Mouse (Mus musculus) kidney, postnatal 10 days (tissue): ENCODE measurements around the gene Ptprd.
A peak's percentile ranks its signal among the peaks of the same experiment; 100 is the strongest.

Experiments used
- DNase-seq: peaks from one replicate; pipeline ENCODE4 v3.0.0; 2021; ENCODE audit warnings: mixed read lengths

The Ptprd gene

DNA sequence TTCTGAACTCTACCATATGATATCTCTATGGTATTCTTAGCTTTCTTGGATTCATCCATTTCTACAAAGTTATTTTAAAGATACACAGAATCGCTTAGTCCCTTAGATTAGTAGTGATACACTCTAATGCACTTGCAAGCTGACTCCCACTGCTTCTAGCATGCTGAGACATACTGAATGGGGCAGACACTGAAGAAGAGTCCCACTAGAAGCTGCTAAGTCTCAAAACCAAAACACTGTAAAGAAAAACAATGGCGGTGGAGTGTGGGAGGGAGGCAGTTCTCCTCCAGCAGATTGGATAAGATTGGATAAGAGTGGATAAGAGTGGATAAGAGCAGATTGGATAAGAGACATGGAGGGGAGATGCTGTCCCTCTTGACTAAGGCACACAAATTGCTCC, 2207.6 kb downstream of the Ptprd start:
- DNase-seq = no peak

DNA sequence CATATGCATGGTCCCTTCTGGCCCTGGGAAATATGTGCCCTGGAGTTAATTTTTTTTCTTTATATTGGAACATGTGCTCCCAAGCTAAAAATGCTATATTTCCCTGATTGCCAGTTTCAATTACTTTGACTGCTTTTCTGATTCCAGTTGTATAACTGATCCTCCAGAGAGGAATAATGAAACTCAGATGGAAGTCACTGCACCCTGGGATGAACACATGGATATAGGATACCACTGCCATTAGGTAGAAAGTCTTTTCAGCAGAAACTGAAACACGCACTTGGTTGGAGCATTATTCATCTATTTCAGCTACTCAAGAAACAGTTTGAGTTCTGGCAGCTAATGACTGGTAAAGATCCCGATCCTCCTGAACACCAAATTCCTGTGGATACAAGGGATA, 2211.5 kb downstream of the Ptprd start:
- DNase-seq = no peak

DNA sequence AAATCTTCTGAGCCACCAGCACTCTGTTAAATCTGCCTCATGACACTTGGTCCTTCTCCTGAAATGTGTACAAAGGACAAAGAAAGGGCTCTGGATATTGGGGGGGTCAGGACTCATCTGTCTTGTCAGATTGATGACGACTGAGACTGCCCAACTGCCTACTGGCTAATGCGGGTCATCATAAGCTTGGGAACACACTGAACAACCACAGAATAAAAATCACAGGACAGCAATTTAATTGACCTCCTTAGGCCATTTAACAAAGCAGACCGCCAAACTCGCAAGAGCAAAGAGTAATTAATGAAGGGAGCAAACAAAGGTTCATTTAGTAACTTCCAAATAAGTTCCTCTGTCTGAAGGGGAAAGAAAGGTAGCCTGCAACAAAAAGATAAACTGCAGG, 2215.9 kb downstream of the Ptprd start:
- DNase-seq = no peak

DNA sequence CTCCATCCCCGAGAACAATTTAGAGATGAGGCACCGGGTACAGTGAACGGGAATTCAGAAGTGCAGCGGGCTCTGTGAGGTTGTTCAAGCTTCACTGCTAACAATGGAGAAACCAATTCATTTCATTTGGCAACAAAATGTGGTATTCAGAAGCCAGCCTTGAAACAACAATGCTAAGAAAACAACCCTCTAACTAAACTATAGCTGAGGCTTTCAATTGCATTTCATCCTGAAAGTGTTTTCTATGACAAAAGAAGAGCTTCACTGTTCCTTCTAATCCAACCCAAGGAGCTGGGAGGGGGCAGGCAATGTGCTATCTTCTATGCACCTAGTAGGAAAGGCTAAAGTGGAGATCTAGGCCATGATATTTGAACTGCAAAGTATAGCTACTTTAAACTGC, 2217.2 kb downstream of the Ptprd start:
- DNase-seq = no peak

DNA sequence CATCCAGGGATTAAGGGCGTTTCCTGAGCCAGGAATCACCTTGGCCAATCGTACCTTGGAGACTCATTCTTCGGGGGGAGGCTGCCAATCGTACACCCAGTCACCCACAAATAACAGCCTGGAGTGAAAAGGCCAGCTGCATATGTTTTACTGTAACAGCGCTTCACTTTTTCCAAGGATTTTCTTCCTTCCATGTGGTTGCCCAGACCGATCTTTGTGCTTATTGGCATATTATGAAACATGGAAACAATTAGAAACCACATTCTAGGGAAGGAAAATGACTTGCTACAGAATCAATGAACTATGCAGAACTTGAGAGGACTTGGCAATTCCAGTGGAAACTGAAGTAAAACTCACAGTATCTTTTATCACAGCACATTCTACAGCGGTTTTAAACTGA, 2218.7 kb downstream of the Ptprd start:
- no peak for DNase-seq

DNA sequence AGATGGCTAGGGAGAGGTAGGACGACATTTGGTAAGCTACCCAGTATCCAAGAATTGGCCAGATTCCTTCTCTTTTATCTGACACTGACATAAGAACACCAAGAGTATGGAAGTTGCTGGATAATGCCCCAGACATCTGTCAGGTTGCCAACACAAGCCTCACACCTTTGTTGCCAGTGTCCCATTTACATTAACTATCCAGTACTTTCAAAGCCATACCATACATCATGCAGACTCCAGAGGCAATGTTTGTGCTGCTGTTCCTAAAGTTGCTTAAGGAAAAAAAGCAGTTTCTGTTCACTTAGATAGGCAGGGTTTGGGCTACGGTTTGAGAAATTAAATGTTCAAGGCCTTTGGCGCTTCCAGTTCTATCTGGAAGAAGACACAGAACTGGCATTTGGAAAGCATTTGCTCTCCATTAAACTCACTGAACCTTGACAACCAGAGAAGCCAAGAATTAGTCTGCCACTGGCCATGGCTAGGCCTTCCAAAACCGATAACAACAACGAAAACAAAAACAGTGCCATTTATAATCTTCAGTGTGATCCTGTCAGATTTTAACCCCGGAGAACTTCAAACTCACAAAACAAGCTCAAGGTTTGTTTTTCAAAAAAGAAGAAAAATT, 2220.0 kb downstream of the Ptprd start:
- DNase-seq = no peak

DNA sequence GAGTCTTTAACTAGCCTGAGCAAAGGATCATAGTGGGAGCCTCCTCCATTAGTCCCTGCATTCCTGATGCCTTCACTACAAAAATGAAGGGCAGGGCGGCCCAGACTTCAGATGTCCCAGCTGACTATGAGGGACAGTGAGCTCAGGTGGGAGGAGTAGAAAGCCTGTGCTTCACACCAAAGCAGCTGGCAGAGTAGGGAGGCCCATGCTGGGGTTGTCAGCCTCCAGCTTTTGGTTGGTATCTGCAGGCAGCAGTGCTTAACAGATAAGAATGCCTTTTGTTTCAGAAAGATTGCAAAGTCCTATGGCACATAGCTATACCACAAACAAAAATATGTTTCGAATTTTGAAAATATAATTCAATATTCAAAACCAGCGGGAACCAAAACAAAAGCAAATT, 2237.0 kb downstream of the Ptprd start:
- DNase-seq = no peak

DNA sequence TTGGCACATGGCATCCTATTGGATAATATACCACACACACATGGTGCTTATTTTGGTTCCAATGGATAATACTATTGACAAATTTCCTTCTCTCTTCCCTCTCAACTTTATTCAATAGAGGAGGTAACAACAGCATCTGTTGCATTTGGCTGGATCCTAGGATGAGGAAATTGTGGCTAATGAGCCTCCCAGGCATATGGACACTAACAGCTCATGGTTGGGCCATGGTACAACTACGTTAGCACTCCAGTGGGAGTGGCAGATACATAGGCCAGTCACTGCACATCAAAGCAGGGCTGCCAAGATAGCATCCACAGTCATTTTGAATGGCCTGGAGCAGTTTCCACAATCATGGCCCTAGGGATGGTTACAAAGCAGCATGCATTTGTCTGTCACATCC, 2238.4 kb downstream of the Ptprd start:
- no peak for DNase-seq

DNA sequence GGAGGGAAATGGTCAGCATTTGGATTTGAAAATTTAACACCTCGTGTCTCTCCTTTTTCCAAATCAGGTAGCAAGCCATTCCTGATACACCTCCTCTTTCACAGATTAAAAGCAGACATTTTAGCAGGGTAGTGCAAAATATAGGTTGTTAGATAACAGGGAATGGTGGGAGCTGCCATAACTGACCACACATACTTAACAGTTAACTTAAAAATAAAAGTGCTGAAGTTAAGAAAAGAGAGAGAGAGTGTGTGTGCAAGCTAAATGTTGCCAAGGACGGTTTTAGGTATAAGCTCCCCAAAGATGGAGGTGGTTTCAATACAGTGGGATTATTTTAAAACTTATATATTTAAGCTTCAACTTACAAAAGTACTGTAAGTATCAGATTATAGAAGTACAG, 2241.8 kb downstream of the Ptprd start:
- no peak for DNase-seq

DNA sequence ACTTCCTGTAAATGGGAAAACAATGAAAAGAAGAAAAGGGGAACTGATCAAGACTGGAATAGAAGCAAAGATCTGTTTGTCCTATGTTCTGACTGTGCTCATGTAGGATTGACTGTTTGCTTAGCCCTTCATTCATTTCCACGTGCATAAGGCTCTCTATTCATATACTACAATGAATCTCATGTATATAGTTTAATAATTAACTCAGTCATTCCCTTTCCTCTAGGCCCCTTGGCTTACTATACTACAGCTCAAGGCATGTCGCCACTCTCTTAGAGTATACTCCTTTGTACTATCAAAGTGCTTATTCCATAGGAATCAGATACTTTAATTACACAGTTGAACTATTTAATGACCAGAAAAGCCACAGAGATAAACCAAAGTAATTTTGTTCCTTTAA, 2243.1 kb downstream of the Ptprd start:
- no peak for DNase-seq

DNA sequence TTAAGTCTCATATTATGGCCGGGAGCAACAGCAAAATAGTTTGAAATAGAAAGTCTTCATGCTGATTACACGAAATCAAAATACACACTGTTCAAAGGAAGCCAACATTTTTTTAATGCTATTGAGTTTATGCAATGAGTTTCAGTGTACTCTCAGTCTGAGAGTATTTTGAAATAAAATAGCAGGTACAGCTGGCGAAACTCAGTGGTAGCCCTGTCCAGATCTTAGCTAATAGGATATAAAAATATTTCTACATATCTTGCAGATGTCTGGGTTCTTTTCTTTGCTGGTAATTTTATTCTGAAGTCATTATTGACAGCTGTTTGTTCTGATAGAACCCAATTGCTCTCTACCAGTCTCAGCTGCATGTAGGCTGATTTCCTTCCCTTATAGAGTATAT, 2246.0 kb downstream of the Ptprd start:
- DNase-seq = no peak

DNA sequence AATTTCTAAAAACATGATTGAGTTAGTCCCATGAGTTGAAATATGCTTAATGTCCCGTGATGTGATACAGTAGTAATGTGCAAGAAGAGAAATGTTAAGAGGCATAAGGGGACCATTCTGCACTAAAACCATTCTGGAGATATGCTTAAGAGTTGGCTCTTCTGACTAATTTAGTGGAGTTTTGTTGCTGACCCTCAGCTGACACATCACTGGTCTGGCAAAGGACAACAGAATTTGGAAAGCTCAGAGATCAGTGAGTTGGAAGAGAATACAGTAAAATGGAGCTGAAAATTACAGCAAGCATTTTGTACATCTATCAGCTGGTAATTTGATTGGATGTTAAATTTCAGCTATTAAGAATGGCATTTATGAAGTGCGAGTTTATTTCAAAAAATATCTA, 2248.8 kb downstream of the Ptprd start:
- no peak for DNase-seq

DNA sequence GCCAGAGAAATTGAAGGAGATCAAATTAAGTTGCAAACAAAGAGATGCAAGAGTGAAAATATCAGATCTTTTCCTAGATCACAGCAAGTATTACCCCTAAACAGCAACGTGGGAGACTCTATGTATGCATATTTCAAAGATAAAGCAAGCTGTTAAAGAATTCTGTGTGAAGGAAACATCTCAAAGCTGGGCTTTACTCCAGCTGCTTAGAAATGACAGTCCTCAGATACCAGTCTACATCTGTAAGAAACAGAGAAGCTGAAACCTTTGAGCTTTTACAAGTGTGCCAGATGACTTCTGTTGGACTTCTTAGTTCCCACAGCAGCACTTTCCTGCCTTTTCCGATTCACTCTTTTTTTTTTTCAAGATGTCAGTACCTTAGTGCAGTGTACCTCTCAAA, 2249.9 kb downstream of the Ptprd start:
- DNase-seq = no peak

DNA sequence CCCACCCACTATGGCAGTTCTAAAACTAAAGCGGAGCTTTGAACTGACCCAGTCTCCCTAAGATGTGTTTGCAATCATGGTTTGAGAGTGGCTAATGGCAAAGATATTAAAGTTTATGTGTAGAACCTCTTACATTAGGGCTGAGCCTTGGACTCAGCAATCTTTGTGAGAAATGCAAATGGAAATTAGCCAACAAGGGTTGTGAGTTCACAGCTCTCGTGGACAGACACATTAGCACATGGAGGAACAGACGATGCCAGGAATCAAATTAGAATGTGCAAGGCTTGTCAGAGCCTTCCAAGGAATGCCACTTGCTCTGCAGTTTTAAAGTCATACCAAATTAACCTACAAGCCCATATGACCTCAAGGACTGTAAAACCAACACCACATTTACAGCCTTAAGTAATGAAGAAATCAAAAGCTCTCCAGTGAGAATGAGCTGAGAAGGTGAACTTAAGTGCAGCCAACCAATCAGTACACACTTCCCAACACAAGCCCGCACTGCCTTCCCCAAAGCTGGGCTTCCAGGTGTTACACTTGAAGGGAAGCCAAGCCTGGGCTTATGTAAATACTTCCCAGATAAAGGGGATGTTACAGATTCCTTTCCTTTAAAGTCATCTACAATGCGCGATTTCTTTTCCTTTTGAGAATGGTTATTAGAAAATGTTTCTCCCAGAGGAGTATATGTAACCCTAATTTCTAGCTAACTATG, 2258.3 kb downstream of the Ptprd start:
- peak; percentile 16 for DNase-seq

DNA sequence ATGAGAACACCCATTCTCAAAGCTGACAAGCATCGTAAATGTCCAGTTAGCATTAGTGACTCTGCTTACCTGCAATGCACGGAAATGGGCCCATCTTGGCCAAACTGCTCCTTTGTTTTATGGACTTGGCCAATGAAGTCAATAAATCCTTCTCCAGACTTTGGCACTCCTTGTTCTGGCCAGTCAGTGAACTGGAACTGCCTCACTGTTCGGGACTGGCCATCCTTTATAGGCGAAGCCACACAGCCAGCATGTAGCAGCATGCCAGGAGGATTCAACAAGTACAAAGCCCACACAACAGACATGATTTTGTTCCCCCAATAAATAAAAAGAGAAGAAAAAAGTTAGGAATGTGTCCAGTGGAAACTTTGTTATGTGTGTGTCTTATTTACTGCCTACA, 2261.2 kb downstream of the Ptprd start:
- peak; percentile 8 for DNase-seq

DNA sequence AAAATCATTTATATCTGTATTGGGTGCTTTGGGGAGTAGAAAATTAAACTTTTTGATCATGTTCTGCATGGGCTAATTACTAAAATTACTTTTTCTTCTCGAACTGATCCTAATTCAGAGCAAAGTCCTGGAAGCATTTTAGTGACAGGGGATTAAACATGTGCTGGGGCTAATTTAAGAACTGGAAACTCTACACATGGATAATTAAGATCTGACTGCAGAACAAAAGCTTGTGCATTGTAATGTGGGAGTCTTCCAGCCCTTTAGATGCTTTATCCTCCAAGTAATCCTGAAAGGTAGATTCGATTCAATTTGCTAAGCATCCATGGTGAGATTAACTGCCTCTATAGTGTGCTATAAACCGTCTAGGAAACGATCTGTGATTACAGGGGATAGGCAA, 2316.9 kb downstream of the Ptprd start:
- DNase-seq = no peak
